8 mouse cellular contexts compared by ENCODE assay signal in the genomic region with DNA sequence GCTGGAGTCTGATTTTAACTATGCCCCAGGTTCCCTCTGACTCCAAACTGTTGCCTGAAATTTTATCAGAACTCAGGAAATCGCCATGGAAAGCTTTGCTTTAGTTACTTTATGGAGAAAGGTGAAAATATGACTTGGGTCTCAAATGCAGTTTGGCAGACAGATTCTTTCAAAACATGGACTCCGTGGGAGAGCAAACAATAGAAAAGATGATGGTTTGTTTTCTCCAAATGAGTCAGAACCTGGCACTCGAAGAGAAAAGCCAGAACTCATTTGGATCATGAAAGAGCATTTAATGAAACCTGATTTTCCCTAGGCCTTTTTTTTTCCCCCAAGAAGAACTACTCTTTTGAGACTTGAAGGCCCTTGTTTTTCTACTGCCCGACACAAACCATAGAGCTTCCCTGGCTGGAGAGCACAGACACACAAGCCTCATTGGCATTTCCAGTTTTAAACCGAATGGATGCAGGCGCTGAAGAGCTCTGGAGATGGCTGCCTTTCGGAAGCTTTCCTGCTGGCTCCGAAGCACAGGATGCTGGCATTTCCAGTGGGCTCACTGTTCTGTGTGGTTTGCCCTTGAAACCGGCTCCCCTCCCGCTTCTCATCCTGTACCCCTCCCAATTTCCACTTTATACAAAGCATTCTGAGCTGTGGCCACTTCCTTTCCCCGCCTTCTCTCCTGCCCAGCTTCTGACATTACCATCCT. TPM values are rescaled to one million over a fixed set of nuclear protein-coding genes. Genes with fewer than 3 reads are reported as not detected.
DNase-seq lines count a peak whose midpoint lies in the region; ATAC-seq and TF ChIP-seq lines count a peak whose summit lies in the region.
"Had no signal": no experiment of that assay in that cellular context is flagged by ENCODE, and none has a peak within 500 bp of the region (broad histone marks: within the 10 kb centered on the region; RNA-seq: fewer than 3 reads in every experiment).

No protein-coding gene starts in this region.

- peak; percentile 69 for ATAC-seq in lung, embryonic 15.5 days (ENCODE audit: borderline replicate concordance, extremely low read depth, low FRiP score, low TSS enrichment)

- H3K4me1 ChIP-seq in heart, embryonic 10.5 days = peaks cover 28% of the 10 kb centered on the region
- H3K4me1 ChIP-seq in lung, embryonic 15.5 days = peaks cover 15% of the 10 kb centered on the region

- no peak for DNase-seq in left cerebral cortex, adult 2 months (ENCODE audit: extremely low spot score in 1 of 2, low spot score in 2 of 2)
- DNase-seq in left cerebral cortex, postnatal 36 days (ENCODE audit: low spot score in 2 of 2) = no peak
- peak; percentile 27 for DNase-seq in brain, embryonic 14.5 days (ENCODE audit: low read depth)
- DNase-seq in heart, embryonic 10.5 days (ENCODE audit: low spot score) = no peak
- no peak for DNase-seq in urinary bladder, postnatal 10 days (ENCODE audit: low spot score)
- DNase-seq in urinary bladder, postnatal 25 days (ENCODE audit: low spot score) = no peak

- TF ChIP-seq POLR2A in brain, embryonic 14.5 days (IDR thresholded peaks at IDR 0.05; ENCODE audit: borderline replicate concordance, extremely low read depth, insufficient read depth, insufficient read length, poor library complexity, severe bottlenecking) = no peak

- WGBS in heart, embryonic 10.5 days = 62% methylated on average over 11 of the region's 11 CpGs
- WGBS in lung, embryonic 15.5 days = 56% methylated on average over 11 of the region's 11 CpGs

- peak overlapping the region; percentile 47 for H3K27ac ChIP-seq in left cerebral cortex, adult 2 months
- peak overlapping the region; percentile 45; the same call in 1 of the 2 replicates for H3K27ac ChIP-seq in heart, embryonic 10.5 days
- peak overlapping the region; percentile 76 for H3K27ac ChIP-seq in lung, embryonic 15.5 days

- peak overlapping the region; percentile 7; the same call in 1 of the 2 replicates for H3K4me3 ChIP-seq in left cerebral cortex, adult 2 months
- H3K4me3 ChIP-seq in heart, embryonic 10.5 days = no peak overlapping the region
- no peak overlapping the region for H3K4me3 ChIP-seq in lung, embryonic 15.5 days
- H3K4me3 ChIP-seq: erythroblast, embryonic 14.5 days had no signal

- no peaks in the 10 kb centered on the region for H3K27me3 ChIP-seq in heart, embryonic 10.5 days (ENCODE audit: insufficient read depth, poor library complexity, severe bottlenecking)
- no peaks in the 10 kb centered on the region for H3K27me3 ChIP-seq in lung, embryonic 15.5 days

- no peak overlapping the region for H3K4me2 ChIP-seq in lung, embryonic 15.5 days

- H3K9me3 ChIP-seq in heart, embryonic 10.5 days = no peaks in the 10 kb centered on the region
- no peaks in the 10 kb centered on the region for H3K9me3 ChIP-seq in lung, embryonic 15.5 days

- intact Hi-C loops in left cerebral cortex, adult 2 months (cut with DNase I) = no loop called here
- intact Hi-C loops in left cerebral cortex, postnatal 36 days (cut with DNase I) = no loop called here

- no peaks in the 10 kb centered on the region for H3K36me3 ChIP-seq in heart, embryonic 10.5 days
- H3K36me3 ChIP-seq in lung, embryonic 15.5 days = no peaks in the 10 kb centered on the region

- no peak for TF ChIP-seq CTCF in left cerebral cortex, adult 2 months (IDR thresholded peaks at IDR 0.05)
- no peak for TF ChIP-seq CTCF in brain, embryonic 14.5 days (IDR thresholded peaks at IDR 0.05; ENCODE audit: borderline replicate concordance, extremely low read depth, insufficient read depth, insufficient read length)

- H3K9ac ChIP-seq in lung, embryonic 15.5 days = no peak overlapping the region

RNA-seq across cellular contexts. Expression of a gene that starts 14.0 kb away (rescaled TPM):
- total RNA-seq in left cerebral cortex, adult 2 months (2021) = 1 to 10 TPM; 1.4 to 1.8 TPM
- total RNA-seq in left cerebral cortex, postnatal 36 days (2021) = 1 to 10 TPM in 1 of 2 experiments, under 1 TPM in 1; 0.81 to 1.8 TPM
- not detected in 2 replicates for polyA plus RNA-seq in brain, embryonic 14.5 days (2012; rRNA removed)
- 0.50 TPM in 1 of 2 replicates, not detected in the other for polyA plus RNA-seq in heart, embryonic 10.5 days (2016; fragmentation: Nextera tagmentation; extraction: Ambion mirVana)
- 4.3 and 4.6 TPM in 2 replicates for polyA plus RNA-seq in lung, embryonic 15.5 days (2015; fragmentation: Nextera tagmentation; extraction: Ambion mirVana)
- polyA plus RNA-seq: erythroblast, embryonic 14.5 days had no signal
